Mouse (Mus musculus) CH12.LX (cell line): ENCODE measurements around the gene Olfr51. TPM values are rescaled to one million over a fixed set of nuclear protein-coding genes. Genes with fewer than 3 reads are reported as not detected.

Experiments used
- DNase-seq: peaks from one replicate; pipeline ENCODE4 v3.0.0-alpha.2; 2013; ENCODE audit errors: extremely low read depth
- H3K27ac ChIP-seq: 2 replicates; pipeline ENCODE4 v1.5.1; 2012; ENCODE audit warnings: low read depth, mild to moderate bottlenecking, control low read depth, moderate library complexity; ENCODE audit not compliant: insufficient read depth
- H3K27me3 ChIP-seq: replicated peaks from 2 replicates; pipeline ENCODE3; 2012; ENCODE audit warnings: inconsistent platforms
- H3K36me3 ChIP-seq, 2 experiments: replicated peaks in 1 of 2; 2 replicates each; pipeline versions ENCODE3 to v1.6.1; 2012; ENCODE audit warnings: inconsistent platforms in 1 of 2, low read length in 1 of 2, mild to moderate bottlenecking in 1 of 2, mixed read lengths in 1 of 2, moderate library complexity in 1 of 2; ENCODE audit not compliant: control insufficient read depth in 1 of 2, insufficient read depth in 1 of 2
- H3K4me1 ChIP-seq, 2 experiments: 2 replicates each; pipeline ENCODE4 v1.6.1; 2012; ENCODE audit warnings: inconsistent platforms in 1 of 2, moderate library complexity in 1 of 2; ENCODE audit not compliant: insufficient read depth in 2 of 2, control insufficient read depth in 1 of 2
- H3K4me2 ChIP-seq: 2 replicates; pipeline ENCODE4 v1.6.1; 2012; ENCODE audit warnings: low read depth, mild to moderate bottlenecking, control low read depth; ENCODE audit not compliant: poor library complexity, insufficient read depth, severe bottlenecking
- H3K4me3 ChIP-seq, 3 experiments: fragments of 150-350 bp in 1 of 3; sonication (generic) in 1 of 3; replicated peaks in 1 of 3; 2 replicates each; pipeline versions ENCODE3 to v1.5.1; 2011 to 2012; ENCODE audit warnings: low read depth in 2 of 3, low read length in 2 of 3, mild to moderate bottlenecking in 2 of 3, moderate library complexity in 2 of 3, control low read depth in 1 of 3, improper control_type of control experiment in 1 of 3, inconsistent platforms in 1 of 3, mixed read lengths in 1 of 3; ENCODE audit not compliant: poor library complexity in 1 of 3
- H3K79me2 ChIP-seq: replicated peaks from 2 replicates; pipeline ENCODE4 v1.6.1; 2012; ENCODE audit warnings: mild to moderate bottlenecking, moderate library complexity; ENCODE audit not compliant: control insufficient read depth, poor library complexity, insufficient read depth, severe bottlenecking; ENCODE audit errors: extremely low read depth
- H3K9ac ChIP-seq: 2 replicates; pipeline ENCODE4 v1.6.1; 2012; ENCODE audit warnings: low read depth, mild to moderate bottlenecking, control low read depth, moderate library complexity; ENCODE audit not compliant: insufficient read depth
- H3K9me3 ChIP-seq: replicated peaks from 2 replicates; pipeline ENCODE3; 2012; ENCODE audit warnings: low read length, inconsistent platforms, mixed read lengths
- BHLHE40 ChIP-seq: IDR thresholded peaks from 2 replicates; pipeline ENCODE4 v1.6.1; 2011; ENCODE audit warnings: mild to moderate bottlenecking, low read depth, low read length, improper control_type of control experiment
- CHD2 ChIP-seq: IDR thresholded peaks from 2 replicates; pipeline ENCODE4 v1.6.1; 2011; ENCODE audit warnings: low read length, improper control_type of control experiment
- ETS1 ChIP-seq: conservative IDR thresholded peaks from 2 replicates; pipeline ENCODE4 v1.6.1; 2012; ENCODE audit warnings: low read depth, mild to moderate bottlenecking, inconsistent platforms, low read length, improper control_type of control experiment, moderate library complexity
- GABPA ChIP-seq: IDR thresholded peaks from 2 replicates; pipeline ENCODE4 v1.6.1; 2012; ENCODE audit warnings: low read depth, low read length, improper control_type of control experiment, inconsistent platforms; ENCODE audit not compliant: insufficient replicate concordance
- HCFC1 ChIP-seq: IDR thresholded peaks from 2 replicates; pipeline ENCODE4 v1.6.1; 2012; ENCODE audit warnings: low read depth, mild to moderate bottlenecking, inconsistent platforms, low read length, improper control_type of control experiment
- JUN ChIP-seq: IDR thresholded peaks from 2 replicates; pipeline ENCODE4 v1.6.1; 2011; ENCODE audit warnings: low read depth, mild to moderate bottlenecking, low read length, improper control_type of control experiment, moderate library complexity; ENCODE audit not compliant: insufficient read depth
- MAFK ChIP-seq: IDR thresholded peaks from 2 replicates; pipeline ENCODE4 v1.6.1; 2011; ENCODE audit warnings: low read length, improper control_type of control experiment; ENCODE audit not compliant: insufficient replicate concordance
- MAX ChIP-seq: IDR thresholded peaks from 2 replicates; pipeline ENCODE4 v1.6.1; 2011; ENCODE audit warnings: low read length, improper control_type of control experiment
- MAZ ChIP-seq: IDR thresholded peaks from 2 replicates; pipeline ENCODE4 v1.6.1; 2012; ENCODE audit warnings: low read depth, mild to moderate bottlenecking, inconsistent platforms, low read length, improper control_type of control experiment, moderate library complexity
- MXI1 ChIP-seq: IDR thresholded peaks from 2 replicates; pipeline ENCODE4 v1.6.1; 2011; ENCODE audit warnings: mild to moderate bottlenecking, low read depth, low read length, improper control_type of control experiment
- MYC ChIP-seq: IDR thresholded peaks from 2 replicates; pipeline ENCODE4 v1.6.1; 2011; ENCODE audit warnings: low read depth, mild to moderate bottlenecking, improper control_type of control experiment, low read length
- NELFE ChIP-seq: IDR thresholded peaks from 2 replicates; pipeline ENCODE4 v1.6.1; 2011; ENCODE audit warnings: low read depth, low read length, improper control_type of control experiment
- NRF1 ChIP-seq: IDR thresholded peaks from 2 replicates; pipeline ENCODE4 v1.6.1; 2014; ENCODE audit warnings: low read depth, mild to moderate bottlenecking, inconsistent platforms, low read length, improper control_type of control experiment, moderate library complexity
- PAX5 ChIP-seq: IDR thresholded peaks from 2 replicates; pipeline ENCODE4 v1.6.1; 2012; ENCODE audit warnings: low read length, inconsistent platforms, mixed read lengths
- RCOR1 ChIP-seq: conservative IDR thresholded peaks from 2 replicates; pipeline ENCODE4 v1.6.1; 2012; ENCODE audit warnings: low read depth, mild to moderate bottlenecking, inconsistent platforms, low read length, improper control_type of control experiment
- SIN3A ChIP-seq: IDR thresholded peaks from 2 replicates; pipeline ENCODE4 v1.6.1; 2012; ENCODE audit warnings: low read length, improper control_type of control experiment, inconsistent platforms
- SMC3 ChIP-seq: IDR thresholded peaks from 2 replicates; pipeline ENCODE4 v1.6.1; 2011; ENCODE audit warnings: low read depth, low read length, improper control_type of control experiment
- TCF12 ChIP-seq: IDR thresholded peaks from 2 replicates; pipeline ENCODE4 v1.6.1; 2014; ENCODE audit warnings: low read depth, mild to moderate bottlenecking, inconsistent platforms, low read length, improper control_type of control experiment
- ZKSCAN1 ChIP-seq: IDR thresholded peaks from 2 replicates; pipeline ENCODE4 v1.6.1; 2012; ENCODE audit warnings: low read depth, inconsistent platforms, low read length, improper control_type of control experiment, borderline replicate concordance
- ZMIZ1 ChIP-seq: IDR thresholded peaks from 2 replicates; pipeline ENCODE4 v1.6.1; 2012; ENCODE audit warnings: low read depth, mild to moderate bottlenecking, inconsistent platforms, low read length, improper control_type of control experiment
- ZNF384 ChIP-seq: IDR thresholded peaks from 2 replicates; pipeline ENCODE4 v1.6.1; 2012; ENCODE audit warnings: low read depth, low read length, improper control_type of control experiment, inconsistent platforms
- dilution Hi-C: fragments of 300-500 bp; cut with MboI; formaldehyde crosslinking; loops from 2 replicates; pipeline ENCODE4 v1.14.3; 2020; ENCODE audit warnings: low sequenced_read_pairs; ENCODE audit not compliant: extremely low pct_unique_long_range_greater_than_20kb, extremely low pct_ligation_motif_present
- in situ Hi-C: fragments of 300-500 bp; cut with MboI; formaldehyde crosslinking; loops from 3 replicates; pipeline ENCODE4 v1.14.3; 2019; ENCODE audit warnings: low sequenced_read_pairs, low pct_ligation_motif_present, low pct_unique_long_range_greater_than_20kb, mixed read lengths
- polyA plus RNA-seq: library from polyadenylated mRNA; unstranded; fragments of >175 nt; gene quantifications from 2 replicates; pipeline ENCODE4 v1.2.1, GENCODE M21; 2012; ENCODE audit warnings: low read depth; ENCODE audit not compliant: insufficient read length
- total RNA-seq, 2 experiments: library from RNA; depleted of rRNA; stranded (reverse); fragments of 300-350 nt in 1 of 2; fragments of >200 nt in 1 of 2; gene quantifications; 2 replicates each; pipeline ENCODE4 v1.2.3; 2012 to 2014

Gene Olfr51
- total RNA-seq (2012; rRNA removed), result not detected in 2 replicates
- not detected in 2 replicates for total RNA-seq (2014; rRNA removed)
- not detected in 2 replicates for polyA plus RNA-seq

DNA sequence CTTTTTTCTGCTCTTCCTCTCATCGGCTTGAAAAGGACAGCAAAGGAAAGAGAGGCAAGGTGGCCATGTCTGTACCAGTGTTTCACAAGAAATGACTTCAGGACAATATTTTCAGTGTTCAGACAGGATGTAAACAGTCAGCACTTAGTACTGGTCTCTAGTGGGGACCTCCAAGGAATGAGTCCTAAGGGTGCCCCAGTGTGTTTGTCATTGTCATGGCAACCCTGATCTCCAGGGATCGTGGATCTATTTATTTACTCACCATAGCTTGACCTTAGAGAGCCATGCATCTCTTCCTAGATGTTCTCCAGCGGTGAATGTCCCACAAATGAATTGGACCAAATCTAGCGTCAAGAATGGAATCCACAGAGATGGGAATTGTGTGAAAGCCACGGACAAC is at the start of gene Olfr51:
Olfr51 (plus strand) TSS at position 301 of the 400 bp plus-strand sequence.
- H3K9ac ChIP-seq, result no peak within 1 kb of the TSS
- H3K27me3 ChIP-seq, result peaks cover 75% of the 10 kb centered on the region
- TF ChIP-seq MAFK, result no peak
- TF ChIP-seq CHD2, result no peak
- no peak for TF ChIP-seq MAX
- no peak for TF ChIP-seq GABPA
- TF ChIP-seq MXI1, result no peak
- no peak for TF ChIP-seq ZMIZ1
- no peak for TF ChIP-seq NRF1
- TF ChIP-seq RCOR1, result no peak
- H3K36me3 ChIP-seq, result no peaks in the 10 kb centered on the region
- no peak within 1 kb of the TSS for H3K4me2 ChIP-seq
- H3K27ac ChIP-seq, result no peak within 1 kb of the TSS
- in situ Hi-C loops, result no loop called here
- H3K9me3 ChIP-seq, result no peaks in the 10 kb centered on the region
- no peaks in the 10 kb centered on the region for H3K4me1 ChIP-seq
- dilution Hi-C loops, result no loop called here
- DNase-seq, result no peak
- no peaks in the 10 kb centered on the region for H3K79me2 ChIP-seq
- H3K4me3 ChIP-seq, result no peak within 1 kb of the TSS

DNA sequence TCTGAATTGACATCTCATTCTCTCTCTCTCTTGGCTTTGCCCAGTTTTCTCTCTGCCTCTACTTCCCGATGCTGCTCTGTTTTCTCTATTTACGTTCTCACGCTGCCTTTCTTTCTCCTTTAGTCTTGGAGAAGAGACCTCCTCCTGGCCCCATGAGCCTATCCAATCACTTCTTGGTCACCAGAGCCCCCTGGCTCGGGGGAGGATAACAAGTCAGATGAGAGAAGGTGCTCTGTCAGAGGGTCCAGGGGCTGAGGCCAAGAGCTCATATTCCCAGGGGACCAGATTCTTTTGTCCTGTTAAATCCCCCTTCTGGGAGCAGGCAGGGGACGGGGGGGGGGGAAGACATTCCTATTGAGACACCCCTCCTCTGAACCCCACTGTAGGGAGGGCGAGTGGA is 49.7 kb upstream of the Olfr51 start, which contains the start of gene Prop1:
Prop1 (minus strand) TSS at position 101 of the 400 bp plus-strand sequence.
- no peaks in the 10 kb centered on the region for H3K36me3 ChIP-seq
- H3K27ac ChIP-seq, result no peak within 1 kb of the TSS
- H3K4me2 ChIP-seq, result peak within 1 kb of the TSS; percentile 49
- dilution Hi-C loops (no loop called here), in situ Hi-C loops (no loop called here)
- H3K4me1 ChIP-seq, result peaks cover 0 to 8% of the 10 kb centered on the region in 2 experiments; a peak in 1 of 4 replicates
- no peak within 1 kb of the TSS for H3K4me3 ChIP-seq
- no peak for TF ChIP-seq SMC3
- no peak for TF ChIP-seq ZNF384
- no peak for TF ChIP-seq RCOR1
- TF ChIP-seq JUN, result no peak
- no peak for TF ChIP-seq ETS1
- no peak for TF ChIP-seq SIN3A
- TF ChIP-seq NELFE, result no peak
- no peak for TF ChIP-seq HCFC1
- no peak for TF ChIP-seq MYC
- TF ChIP-seq BHLHE40, result no peak
- TF ChIP-seq MAZ, result no peak
- TF ChIP-seq PAX5, result no peak
- no peak for TF ChIP-seq TCF12
- TF ChIP-seq GABPA, result no peak
- no peak for TF ChIP-seq MXI1
- no peak for TF ChIP-seq ZKSCAN1
- TF ChIP-seq CHD2, result no peak
- no peak for TF ChIP-seq MAX
- H3K27me3 ChIP-seq, result peaks cover 89% of the 10 kb centered on the region
- DNase-seq, result no peak
- no peaks in the 10 kb centered on the region for H3K9me3 ChIP-seq
- H3K9ac ChIP-seq, result no peak within 1 kb of the TSS
- H3K79me2 ChIP-seq, result no peaks in the 10 kb centered on the region
